Mouse (Mus musculus) CD4-positive helper T cell, adult 2 months (primary cell): Measurements from ENCODE around the gene Abcb8.

Experiments used
- DNase-seq: peaks from one replicate; pipeline ENCODE4 v3.0.0-alpha.2; 2012; ENCODE audit warnings: low read depth, missing footprints, low spot score

Gene Abcb8

GRCm38 (mm10) chr5:24425421-24426036 lies 32.1 kb downstream of the Abcb8 start:
- no peak for DNase-seq

GRCm38 (mm10) chr5:24426037-24426432 lies 32.6 kb downstream of the Abcb8 start:
- no peak for DNase-seq

- no peak for DNase-seq
Observed at GRCm38 (mm10) chr5:24426556-24427284, 33.3 kb downstream of the Abcb8 start.

- no peak for DNase-seq
Observed at GRCm38 (mm10) chr5:24427285-24427633, 33.8 kb downstream of the Abcb8 start.

- no peak for DNase-seq
Observed at GRCm38 (mm10) chr5:24427981-24428402, 34.5 kb downstream of the Abcb8 start.

GRCm38 (mm10) chr5:24428596-24428995 lies 35.1 kb downstream of the Abcb8 start:
- no peak for DNase-seq

- no peak for DNase-seq
Observed at GRCm38 (mm10) chr5:24433993-24434392, 40.5 kb downstream of the Abcb8 start.

GRCm38 (mm10) chr5:24441187-24441586 lies 47.7 kb downstream of the Abcb8 start:
- DNase-seq = no peak

GRCm38 (mm10) chr5:24442029-24442428 lies 48.6 kb downstream of the Abcb8 start:
- no peak for DNase-seq

- no peak for DNase-seq
Observed at GRCm38 (mm10) chr5:24443204-24443603, 49.7 kb downstream of the Abcb8 start.

GRCm38 (mm10) chr5:24443927-24444326 lies 50.5 kb downstream of the Abcb8 start:
- DNase-seq = no peak

GRCm38 (mm10) chr5:24444746-24445427 lies 51.4 kb downstream of the Abcb8 start, which contains the start of gene Fastk:
Gene Fastk (minus strand): TSS chr5:24445287.
- DNase-seq = peak; percentile 92

- no peak for DNase-seq
Observed at GRCm38 (mm10) chr5:24445428-24446080, 52.1 kb downstream of the Abcb8 start.

GRCm38 (mm10) chr5:24446630-24447029 lies 53.2 kb downstream of the Abcb8 start:
- DNase-seq = no peak

- DNase-seq = peak; percentile 91
Observed at GRCm38 (mm10) chr5:24447624-24448298, 54.3 kb downstream of the Abcb8 start, which contains the start of gene Tmub1. Gene Tmub1 (minus strand): TSS chr5:24447854.

GRCm38 (mm10) chr5:24451264-24452029 lies 58.0 kb downstream of the Abcb8 start:
- peak; percentile 94 for DNase-seq

GRCm38 (mm10) chr5:24452030-24452690 lies 58.7 kb downstream of the Abcb8 start, which contains the start of gene Agap3:
Gene Agap3 (plus strand): TSS chr5:24452177.
- peak; percentile 57 for DNase-seq

GRCm38 (mm10) chr5:24452691-24453233 lies 59.3 kb downstream of the Abcb8 start:
- DNase-seq = peak; percentile 49

GRCm38 (mm10) chr5:24453283-24453984 lies 60.0 kb downstream of the Abcb8 start:
- DNase-seq = no peak
